Mouse (Mus musculus) kidney, postnatal 10 days (tissue): ENCODE measurements around the gene Rprd1b.

Experiments
- DNase-seq: peaks from one replicate; pipeline ENCODE4 v3.0.0; 2021; ENCODE audit warnings: mixed read lengths

The Rprd1b gene

DNA sequence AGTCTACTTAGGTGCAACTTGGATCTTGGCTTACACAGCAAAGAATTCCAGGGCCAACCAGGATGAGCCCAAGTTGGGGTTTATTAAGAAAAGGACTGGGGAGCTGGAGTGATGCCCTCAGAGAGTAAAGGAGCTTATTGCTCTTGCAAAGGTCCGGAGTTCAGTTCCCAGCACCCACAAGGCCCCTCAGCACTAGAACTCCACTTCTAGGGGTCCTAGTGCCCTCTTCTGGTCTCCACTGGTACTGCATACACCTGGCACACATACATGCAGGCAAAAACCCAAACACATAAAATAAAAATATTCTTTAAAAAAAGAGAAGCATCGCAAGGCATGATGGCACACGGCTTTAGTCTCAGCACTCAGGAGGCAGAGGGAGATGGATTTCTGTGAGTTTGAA is 122.8 kb downstream of the Rprd1b start:
- no peak for DNase-seq

DNA sequence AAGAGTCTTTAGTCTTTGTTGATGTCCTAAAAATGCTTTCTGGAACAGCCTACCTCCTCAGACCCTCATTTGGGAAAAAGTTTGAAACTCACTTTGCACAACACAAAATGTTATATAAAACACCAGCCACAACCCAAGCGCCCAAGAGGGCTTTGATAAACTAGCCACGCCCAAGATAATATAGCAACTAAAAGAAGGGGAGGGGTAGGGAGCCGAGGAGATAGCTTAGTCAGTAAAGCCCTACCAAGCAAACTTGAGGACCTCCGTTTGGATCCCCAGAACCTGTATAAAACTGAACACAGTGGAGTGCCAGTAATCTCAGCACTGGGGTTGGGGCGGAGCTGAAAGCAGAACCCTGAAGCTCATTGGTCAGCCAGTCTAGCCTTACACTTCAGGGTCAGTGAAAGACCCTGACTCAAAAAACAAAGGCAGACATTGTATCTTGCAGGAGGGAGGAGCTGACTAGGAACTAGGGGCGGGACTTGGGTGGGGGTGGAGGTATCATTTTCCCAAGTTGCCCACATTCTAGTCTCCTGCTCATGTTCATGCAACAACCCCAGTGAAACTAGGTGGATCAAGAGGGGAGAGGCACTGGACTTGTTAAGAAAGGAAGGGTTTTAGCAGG is 124.5 kb downstream of the Rprd1b start:
- no peak for DNase-seq

DNA sequence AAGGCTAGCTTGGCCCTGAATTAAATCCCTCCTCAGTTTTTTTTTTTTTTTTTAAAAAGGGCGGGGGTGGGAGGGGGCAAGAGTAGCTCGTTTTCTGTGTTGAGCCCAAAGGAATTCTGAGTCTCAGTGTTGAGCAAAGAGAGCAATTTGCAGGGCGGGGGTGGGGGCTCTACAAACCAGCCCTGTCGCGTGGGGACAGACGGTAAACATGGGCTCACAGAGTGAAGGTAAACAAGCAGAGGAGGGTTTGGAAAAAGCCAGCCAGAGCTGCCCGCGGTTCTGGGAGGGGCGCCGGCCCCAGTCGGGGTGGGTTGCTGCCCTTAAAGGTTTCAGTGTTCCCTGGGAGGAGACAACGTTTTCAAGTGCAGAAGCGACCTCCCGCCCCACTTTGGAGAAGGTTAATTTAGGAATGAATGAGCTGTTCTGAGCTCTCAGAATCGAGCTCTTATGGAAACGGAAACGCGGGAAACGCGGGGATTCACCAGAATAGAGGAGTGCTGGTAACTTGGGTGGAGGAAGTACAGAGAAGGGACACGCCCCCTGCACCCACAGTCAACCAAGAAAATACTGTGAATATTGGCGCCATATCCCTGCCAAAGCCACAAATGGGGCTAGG is 125.5 kb downstream of the Rprd1b start:
- DNase-seq = no peak

DNA sequence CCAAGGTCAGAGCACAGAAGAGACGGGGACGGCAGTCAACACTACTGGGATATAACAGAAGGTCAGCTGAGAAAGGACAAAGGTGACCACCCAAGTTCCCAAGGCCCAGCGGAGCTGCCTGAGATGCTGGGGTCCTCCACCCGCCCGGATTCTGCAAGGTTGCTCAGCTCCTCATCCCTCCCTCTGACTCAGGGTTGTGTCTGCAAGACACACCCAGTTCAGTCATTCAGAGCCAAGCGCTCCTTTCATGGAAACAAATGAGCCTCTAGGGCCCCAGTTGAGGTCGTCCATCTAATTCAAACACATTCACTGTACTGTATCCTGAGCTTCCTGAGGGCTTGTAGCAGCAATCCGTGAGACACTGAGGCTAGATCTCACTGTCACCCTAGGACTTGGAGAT is 126.3 kb downstream of the Rprd1b start:
- DNase-seq = no peak

DNA sequence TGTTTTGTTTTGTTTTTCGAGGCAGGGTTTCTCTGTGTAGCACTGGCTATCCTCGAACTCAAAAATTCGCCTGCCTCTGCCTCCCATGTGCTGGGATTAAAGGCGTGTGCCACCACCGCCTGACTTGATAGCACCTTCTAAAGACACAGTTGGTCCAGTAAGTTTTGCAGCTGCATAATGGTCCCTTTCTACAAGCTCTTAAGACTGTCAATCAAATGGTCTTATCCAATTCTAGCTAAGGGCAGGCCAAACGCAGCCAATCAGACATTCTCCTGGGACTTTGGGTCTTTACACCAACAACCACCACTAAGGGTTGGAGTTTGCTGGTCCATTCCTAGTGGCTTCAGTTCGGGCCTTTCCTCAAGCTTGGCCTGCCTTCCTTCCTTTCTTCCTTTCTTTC is 126.8 kb downstream of the Rprd1b start:
- DNase-seq = no peak

DNA sequence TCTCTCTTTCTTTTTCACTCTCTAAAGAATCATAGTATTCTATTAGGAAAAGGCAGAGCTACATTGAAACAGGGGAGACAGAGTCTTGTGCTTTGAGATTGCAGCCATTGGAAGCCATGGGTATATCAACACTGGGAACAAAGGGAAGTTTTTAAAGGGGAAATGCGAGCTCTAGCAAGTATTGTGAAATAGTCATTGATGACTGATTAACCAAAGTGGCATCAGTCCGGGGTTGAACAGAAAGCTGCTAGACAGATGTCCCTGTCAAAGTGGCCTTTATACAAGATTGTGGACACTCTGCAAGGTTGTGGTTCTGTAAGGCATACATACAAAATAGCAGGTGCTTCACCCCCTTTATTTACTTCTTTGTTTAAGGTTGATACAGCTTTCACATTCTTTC is 127.3 kb downstream of the Rprd1b start:
- no peak for DNase-seq

DNA sequence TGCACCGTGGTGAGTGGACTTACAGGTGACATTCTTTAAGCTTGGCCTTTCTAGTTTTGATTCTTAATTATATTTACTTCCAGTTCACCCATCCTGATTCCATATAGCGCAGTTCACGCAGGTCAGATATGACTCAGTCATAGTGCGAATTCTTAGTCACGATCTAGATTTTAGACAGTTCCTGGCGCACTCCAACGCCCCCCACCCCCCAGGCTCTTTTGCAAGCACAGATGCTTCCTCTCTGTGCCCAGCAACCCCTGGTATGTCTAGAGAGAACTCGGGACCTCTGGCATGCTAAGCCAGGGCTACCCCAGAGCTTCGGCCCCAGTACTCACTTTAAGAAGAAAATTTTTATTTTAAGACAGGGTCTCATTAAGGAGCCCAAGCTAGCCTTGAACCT is 128.2 kb downstream of the Rprd1b start:
- DNase-seq = no peak

DNA sequence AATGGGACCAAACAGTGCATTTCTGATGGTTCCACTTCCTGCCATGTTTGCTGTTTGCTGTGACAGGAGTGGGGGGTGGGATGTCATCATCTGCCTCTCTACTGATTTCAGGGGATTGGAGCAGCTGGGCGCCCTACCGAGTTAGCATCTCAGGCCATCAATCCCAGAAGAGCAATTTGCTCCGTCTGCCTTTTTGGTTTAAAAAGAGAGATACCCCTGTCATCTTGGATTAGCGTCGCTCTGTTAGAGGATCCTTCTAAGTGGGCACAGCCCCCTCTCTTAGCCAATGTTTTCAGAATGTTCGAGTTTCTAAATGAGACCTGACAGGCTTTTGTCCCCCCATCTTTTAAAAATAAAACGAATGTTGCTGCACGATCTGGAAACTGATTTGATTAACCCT is 129.4 kb downstream of the Rprd1b start:
- DNase-seq = no peak

DNA sequence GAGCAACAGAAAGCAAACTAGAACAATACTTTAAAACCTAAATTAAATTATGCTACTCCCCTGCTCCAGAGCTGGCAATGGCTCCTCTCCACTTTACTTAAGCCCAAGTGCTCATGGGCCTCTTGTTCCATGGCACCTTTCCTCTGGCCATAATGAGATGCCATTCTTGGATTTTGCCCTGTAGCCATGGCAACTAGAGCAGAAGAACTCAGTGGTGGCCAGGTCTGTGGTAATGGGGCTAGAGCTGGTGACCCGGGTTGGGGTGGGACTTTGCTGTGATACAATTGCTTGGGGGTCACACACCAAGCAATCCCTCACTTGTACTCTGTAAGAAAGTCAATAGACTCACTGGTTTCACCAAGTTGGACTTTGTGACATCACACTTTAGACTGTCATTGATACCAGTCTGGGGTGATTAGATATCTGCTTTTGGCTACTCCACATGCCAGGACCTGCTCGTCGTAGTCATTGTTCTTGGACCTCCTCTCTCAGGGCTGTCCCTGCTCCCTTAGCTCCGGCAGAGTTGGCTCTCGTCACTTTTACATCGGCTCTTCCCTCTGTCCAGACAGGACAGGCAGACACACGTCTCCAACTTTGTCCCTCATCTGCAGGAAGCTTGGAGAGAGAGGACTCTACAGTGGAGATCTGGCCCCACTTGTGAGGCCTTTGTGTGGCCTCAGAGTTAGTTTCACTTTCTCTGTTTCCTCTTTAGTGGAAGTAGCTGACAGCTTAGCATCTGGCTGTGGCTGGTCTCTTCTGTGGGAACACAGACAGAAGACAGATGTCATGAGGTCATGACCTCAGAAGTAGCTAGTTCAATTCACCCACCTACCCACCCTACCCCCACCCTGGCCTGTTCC is 131.3 kb downstream of the Rprd1b start:
- peak; percentile 52 for DNase-seq

DNA sequence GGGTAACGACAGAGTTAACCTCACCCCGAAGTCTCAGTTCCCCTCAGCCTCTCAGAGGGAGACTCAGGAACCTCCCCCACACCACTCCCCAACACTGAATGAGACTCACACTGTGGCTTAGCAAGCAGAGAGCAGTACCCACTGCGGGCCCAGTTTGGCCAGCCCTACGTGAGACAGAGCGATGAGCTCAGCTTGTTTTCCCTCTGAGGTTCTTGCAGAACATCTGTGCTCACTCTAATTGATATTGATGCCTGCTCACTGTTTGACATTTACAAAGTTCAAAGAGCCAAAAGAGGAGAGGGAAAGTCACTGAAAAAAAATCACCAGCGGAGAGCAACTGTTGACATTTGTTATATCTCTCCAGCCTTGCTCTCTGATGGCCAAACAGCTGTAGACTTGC is 133.5 kb downstream of the Rprd1b start:
- no peak for DNase-seq

DNA sequence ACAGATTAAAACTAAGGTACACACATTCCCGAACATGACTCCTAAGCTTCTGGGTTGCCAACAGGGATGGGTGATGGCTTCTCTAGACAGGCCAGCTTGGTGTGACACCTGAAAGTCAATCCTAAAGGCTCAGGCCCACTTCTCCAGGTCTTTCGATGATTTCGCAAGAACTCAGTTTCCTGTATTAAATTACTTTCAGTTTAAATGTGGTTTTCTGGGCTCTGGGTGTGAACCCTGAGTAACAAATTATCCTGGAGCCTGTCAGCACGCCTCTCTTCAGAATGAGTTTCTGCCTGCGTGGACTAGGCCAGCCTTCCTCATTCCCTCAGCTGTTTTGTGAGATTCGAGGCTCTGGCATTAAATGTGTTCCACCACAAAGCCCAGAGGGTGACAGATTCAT is 134.7 kb downstream of the Rprd1b start:
- no peak for DNase-seq

DNA sequence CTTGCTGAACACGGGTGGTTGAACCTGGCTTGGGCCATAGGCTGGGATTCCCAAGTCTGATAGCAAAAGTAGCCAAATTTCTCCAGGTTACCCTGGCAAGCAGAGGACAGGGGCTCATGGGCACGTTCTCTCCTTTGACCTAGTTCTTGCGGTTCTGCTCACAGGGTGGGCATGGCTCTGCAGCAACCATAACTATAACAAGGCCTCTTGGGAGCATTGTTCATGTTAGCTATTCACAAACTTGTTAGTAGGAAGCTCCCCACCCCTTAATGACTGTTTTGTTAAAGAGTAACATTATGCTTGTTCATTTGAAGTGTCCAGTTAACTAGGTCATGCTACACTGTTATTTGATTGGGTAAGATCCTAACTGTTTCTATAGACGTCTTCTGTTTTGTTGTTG is 137.5 kb downstream of the Rprd1b start:
- DNase-seq = no peak

DNA sequence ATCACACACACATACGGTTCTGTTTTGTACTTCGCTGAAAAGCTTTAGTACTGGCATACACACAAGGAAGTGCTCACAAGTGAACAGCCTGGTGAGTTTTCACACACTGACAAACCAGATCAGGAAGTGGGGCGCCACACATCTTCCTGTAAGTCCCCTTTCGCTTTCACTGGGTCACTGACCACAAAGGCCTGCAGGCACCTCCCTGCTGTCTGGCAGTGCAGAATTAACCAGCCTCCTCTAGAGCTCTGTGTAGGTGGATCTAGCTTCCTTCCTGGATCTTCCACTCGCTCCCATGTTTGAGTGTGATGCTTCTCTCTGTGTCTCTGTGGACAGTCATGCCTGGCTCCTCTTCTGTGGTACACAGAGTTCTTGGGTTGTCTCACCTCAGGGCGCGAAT is 138.3 kb downstream of the Rprd1b start:
- DNase-seq = peak; percentile 58

DNA sequence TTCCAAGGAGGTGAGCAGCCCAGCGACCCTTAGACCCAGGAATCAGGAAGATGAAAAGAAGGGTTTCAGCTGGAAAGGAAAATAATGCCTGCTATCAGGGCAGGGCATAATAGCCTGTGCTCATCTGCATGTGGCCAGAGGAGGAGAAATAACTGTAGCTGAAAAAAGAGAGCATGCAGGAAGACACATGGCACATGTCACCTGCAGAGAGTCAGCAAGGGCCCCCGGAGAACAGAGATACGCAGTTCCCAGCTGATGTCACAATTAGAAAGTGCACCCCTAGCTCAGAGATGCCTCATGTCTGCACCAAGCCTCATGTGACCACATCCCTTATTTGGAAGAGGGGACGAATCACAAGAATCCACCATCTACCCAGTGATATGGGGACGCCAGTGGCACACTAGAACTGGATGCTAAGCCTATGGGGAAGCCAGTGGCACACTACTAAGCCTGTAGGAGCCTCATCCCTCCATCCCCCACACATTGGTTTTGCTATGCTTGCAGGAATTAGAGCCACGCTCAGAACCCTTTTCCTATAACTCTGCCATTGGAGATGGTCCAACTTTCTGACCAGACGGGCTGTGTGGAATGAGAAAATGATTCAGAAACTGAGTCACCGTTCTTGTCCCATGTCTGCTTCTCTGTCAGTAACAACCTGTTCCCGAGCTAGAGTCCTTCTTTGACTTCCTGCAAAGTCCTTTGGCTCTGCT is 139.4 kb downstream of the Rprd1b start:
- DNase-seq = no peak

DNA sequence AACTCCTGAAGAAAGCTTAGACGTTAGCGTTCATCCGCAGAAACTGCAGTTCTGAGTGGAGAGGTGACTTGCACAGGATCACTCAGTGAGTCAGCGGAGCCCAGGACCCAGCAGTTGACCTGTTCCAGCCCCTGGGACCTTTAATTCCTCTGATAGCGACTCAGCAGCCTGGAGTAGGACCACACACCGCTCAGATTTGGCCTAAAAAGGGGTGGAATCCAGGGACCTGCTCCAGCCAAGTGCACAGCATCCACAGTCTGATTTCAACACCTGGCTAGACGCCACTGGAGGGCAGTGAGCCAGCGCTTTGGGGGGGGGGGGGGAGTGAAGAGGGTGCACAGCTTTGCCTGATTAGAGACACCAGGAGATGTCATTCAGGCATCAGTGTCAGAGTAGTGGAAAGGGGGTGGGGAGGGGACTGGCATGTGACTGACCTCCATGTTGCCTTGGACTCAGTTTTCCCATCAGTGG is 140.5 kb downstream of the Rprd1b start:
- DNase-seq = no peak

DNA sequence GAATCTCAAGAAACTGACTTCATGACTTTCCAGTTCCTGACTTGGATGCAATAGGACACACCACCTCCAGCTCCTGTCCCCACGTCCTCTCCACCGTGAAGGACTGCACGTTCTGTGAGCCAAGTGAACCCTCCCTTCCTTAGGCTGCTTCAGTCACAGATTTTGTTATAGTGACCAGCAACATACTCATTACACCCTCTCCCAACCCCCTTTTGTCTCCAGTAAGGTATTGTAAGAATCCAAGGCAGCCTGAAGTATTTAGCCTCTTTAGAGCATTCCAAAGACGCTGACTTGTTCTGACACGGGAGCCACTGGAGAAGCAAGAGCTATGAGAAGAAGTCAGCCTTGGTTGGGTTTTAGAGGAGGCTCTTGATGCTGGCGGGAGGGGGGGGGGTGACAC is 141.1 kb downstream of the Rprd1b start:
- DNase-seq = no peak

DNA sequence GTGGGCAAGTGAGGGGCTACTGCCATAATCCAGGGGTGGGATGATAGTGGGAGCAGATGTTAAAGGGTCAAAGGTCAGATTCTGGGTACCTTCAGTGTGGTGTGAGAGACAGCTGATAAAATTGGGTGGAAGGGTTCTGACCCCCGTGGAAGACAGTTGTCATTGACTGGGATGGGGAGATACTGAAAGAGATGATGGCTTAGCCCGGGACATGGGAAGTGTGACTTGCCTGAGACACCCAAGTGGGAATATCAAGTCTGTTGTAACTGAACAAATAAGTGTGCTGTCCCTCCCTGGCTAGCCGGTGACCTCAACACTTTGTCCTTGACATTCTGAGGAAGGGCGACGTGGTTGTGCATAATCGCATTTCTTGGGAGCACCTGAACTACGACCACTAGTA is 141.5 kb downstream of the Rprd1b start:
- DNase-seq = no peak

DNA sequence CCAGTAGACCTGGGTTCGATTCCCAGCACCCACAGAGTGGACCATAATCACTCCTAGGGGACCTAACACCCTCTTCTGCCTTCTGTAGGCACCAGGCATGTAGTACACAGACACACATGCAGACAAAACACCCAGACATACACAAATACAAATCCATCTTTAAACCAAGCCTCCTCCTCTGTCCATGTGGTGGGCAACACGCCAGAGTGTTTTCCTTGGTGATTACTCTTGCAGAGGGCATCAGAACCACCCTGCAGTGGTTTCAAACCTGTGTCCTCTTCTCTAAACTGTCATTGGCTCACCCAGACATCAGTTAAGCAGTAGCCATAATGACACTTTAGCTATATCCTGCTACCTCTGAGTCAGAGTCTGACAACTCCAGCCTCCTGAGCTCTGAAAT is 142.1 kb downstream of the Rprd1b start:
- no peak for DNase-seq

DNA sequence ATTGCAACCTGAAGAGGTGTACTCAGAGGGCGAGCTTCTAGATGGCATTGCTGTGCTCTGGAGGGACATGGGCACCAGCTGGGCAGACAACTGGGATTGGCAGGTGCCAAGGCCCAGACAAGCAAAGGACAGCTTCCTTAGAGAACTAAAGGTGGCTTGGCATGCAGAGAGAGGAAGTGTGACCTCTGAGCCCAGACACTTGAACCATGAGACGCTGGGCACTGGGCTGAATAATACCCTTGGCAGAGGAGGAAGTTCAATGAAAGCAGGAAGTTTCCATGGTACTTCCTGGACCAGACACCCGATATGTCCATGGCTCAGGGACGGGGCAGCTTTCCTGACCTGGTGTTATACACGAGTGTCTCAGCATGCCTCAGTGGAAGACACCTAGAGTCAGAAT is 146.1 kb downstream of the Rprd1b start:
- no peak for DNase-seq

DNA sequence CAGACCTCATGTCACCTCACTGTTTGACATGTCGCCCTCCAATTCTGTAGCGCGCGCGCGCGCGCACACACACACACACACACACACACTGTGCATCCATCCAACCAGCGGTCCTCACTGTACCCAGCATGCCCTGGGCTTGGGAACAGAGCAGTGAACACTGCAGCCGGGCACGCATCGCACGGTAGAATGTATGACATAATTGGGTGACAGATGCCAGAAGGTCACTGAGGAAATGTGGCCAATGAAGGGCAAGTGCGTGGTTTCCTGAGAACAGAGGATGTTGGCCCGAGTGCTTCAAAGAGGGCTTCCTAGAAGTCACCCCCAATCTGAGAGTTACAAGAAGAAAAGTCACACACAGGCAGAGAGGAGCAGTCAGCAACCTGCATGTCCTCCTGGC is 146.7 kb downstream of the Rprd1b start:
- no peak for DNase-seq

DNA sequence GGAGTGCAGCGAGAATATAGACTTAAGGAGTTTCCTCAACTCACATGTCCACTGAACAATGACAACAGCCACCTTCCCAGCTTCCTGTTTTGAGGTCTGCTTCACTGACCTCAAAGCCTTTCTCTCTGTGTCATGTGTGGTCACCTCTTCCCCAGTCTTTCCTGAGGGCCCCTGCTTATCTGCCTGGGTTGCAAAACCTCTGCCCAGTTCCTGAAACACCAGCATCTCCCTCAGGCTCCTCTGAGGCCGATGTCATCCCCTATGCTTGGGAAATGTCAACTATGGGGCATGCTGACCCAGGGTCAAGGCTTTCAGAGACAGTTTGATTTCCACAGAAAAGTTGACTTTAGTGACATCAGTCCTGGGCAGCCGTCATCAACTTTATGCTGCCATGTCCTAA is 147.1 kb downstream of the Rprd1b start:
- DNase-seq = no peak

DNA sequence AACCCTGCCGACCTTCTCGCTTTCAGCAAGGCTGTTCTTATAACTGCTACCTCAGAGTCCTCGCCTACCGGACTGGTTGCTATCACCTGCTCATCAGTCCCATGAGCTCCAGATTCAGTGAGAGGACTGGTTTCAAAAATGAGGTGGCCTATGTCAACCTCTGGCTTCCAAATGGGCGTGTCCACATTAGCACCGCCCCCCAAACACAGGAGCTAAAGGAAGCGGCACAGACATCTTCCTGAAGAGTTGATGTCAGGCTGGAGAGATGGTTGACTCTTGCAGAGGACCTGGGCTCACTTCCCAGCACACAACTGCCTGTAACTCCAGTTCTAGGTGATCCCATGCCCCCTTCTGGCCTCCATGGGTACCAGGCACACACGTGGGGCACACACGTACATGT is 148.5 kb downstream of the Rprd1b start:
- no peak for DNase-seq

DNA sequence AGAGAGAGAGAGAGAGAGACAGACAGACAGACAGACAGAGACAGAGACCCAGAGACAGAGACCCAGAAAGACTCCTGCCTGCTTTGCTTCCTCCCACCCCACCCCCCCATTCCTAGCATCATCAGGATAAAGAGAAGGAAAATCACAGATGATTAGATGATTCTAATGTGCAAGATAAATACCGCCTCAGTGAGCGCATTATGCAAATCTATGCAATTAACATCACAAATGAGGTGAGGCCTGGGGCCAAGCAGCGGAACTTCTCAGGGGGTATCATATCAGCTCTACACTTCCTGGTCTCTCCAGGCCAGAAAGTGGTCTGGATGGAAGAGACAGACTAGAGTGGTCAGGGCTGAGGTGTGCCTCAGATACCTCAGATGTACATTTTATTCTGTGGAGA is 149.3 kb downstream of the Rprd1b start:
- no peak for DNase-seq

DNA sequence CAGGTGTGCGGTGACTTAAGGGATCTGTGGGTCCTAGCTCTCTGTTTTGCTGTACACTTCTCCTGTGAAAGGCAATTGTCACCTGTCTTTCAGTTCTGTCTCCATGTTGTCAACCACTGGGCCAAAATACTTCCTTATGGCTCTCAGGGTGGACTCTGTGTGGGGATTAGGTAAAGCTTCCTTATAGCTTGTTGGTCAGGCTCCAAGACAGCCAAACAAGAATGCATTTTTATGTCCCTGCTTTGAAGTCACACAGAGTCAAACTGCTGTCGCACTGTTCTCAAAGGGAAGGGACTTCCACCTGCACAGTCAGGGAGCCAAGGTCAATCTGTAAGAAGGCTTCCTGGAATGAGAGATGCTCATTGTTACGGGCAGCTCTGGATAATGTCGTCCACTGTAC is 149.8 kb downstream of the Rprd1b start:
- no peak for DNase-seq
